Mouse (Mus musculus) thymus, postnatal 4 days (tissue): Measurements from ENCODE around the gene Lpp.

Source experiments
- DNase-seq: peaks from one replicate; pipeline ENCODE4 v3.0.0; 2021

The Lpp gene

DNA sequence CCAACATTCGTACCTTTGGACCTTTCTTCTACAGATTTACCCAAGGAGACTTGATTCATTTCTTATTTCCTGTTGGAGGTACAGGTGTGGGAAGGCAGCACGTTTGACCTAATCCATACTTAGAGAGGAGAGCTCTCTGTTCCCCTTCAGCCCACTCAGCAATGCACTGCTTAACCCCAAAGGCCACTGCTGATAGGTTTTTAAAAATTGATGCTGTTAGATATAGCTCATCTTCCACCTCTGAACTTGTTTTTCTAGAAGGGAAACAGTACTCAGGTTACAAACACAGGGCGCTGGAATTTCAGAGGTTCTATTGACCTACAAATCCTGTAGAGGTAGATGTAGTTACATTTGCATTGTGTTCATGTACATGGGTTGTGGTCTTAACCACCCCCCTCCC lies 80.7 kb downstream of the Lpp start:
- no peak for DNase-seq

DNA sequence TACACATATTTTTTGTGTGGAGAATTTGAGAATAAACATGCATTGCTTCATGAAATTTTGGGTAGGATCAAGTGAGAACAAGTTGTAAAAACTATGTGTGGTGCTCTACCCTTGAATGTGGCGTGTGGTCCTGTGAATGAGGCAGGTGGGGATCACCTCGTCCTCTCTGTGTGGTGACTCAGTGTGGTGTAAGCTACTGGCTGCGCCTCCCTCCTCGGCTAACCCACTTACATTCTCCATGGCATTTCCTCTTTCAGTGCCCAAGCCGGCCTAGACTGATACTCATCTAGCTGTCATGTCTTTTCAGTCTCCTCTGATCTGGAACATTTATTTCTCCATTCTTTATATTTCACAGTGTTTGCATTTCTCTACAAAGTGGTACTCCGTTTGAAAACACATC lies 81.5 kb downstream of the Lpp start:
- peak; percentile 58 for DNase-seq

DNA sequence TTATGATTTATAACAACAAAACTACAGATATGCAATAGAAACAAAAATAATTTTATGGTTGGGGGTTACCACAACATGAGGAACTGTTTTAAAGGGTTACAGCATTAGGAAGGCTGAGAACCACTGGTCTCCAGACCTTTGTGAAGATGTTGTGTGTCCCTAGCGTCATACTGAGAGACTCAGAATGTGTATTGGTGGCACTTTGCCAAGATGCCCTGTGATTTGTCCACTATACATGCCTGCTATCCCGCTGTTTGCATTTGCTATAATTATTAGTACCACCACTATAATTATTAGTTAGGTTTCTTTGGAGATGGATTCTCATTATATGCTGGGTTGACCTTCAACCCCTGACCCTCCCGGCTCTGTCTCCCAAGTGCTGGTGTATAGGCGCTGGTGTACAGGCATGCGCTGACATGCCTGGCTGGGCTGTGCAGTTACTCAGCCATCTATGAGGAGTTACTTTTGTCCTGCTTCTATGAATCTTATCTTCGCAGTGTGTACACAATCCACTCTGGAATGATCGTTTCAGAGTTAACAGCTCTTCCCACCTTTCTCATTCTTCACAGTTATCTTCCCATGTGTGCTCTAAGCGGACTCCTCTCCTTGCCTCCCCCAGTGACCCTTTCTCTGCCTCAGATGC lies 82.1 kb downstream of the Lpp start:
- no peak for DNase-seq

DNA sequence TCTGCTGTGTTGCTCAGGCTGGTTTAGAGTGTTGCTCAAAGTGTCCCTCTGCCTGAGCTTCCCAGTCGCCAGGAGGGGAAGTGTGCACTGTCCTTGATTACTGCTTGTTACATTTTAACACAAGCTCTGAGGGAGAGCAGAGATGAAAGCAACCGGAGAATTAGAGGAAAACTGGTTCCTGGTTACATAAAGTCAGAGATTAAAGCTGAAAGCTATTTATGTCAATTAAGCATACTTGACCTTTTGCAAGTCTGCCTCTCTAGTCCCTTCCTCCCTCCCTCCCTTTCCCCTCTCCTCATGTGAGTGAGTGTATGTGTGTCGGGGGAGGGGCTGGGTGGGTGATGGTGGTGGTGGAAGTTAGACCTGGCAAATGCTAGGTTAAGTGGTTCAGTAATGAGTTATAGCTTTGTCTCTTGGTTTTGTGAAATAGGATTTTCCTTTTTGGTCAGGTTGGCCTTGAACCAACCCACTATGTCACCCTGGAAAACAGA lies 83.6 kb downstream of the Lpp start:
- no peak for DNase-seq

DNA sequence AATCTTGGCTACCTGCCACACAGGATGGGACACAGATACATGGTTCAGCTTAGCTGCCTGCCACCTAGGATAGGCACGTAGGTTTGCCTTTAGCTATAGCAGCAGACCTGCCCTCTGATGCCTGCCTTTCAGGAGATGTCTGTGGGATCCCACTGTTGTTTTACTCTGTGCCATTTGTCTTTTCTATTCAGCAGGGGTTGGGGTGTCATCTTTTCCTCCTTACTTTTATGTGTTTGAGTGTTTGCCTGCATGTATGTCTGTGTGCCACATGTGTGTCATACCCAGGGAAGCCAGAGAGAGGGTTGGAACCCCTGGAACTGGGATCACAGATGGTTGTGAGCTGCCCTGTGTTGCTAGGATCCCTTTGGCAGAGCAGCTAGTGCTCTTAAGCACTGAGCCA lies 84.7 kb downstream of the Lpp start:
- no peak for DNase-seq

DNA sequence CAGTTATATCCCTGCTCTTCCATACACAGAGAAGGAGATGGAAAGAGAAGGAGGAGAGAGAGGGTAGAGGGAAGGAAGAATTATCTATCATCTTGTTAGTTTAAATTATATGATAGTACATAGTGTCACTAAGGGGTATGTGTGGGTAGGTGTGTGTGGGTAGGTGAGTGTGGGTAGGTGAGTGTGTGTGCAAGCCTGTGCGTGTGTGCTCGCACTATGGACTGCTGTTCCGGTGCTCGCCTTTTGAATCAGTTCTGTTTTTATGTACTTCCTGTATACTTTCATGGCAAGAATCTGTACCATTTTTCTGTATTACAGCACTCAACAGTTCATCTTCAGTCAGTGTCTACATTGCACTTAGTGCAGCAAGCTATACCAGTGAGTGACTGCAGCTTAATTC lies 85.5 kb downstream of the Lpp start:
- no peak for DNase-seq

DNA sequence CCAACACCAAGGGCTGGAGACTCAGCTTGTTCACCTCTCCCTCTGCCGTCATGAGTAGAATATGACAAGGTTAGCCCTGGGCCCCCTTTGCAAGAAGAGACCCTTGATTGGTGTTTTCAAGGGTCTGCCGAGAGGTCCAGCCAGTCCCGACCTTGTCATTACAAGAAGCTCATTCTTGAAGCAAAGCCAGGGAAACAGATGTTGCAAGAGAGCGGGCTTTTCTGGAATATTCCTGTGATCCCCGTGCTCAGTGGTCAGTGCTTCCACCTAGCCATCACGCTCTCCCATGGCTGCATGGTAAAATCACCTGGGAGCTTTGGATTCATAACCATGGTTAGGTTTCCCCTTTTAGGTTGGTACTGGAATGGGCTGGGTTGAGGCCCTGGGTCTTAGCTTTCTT lies 89.3 kb downstream of the Lpp start:
- no peak for DNase-seq

DNA sequence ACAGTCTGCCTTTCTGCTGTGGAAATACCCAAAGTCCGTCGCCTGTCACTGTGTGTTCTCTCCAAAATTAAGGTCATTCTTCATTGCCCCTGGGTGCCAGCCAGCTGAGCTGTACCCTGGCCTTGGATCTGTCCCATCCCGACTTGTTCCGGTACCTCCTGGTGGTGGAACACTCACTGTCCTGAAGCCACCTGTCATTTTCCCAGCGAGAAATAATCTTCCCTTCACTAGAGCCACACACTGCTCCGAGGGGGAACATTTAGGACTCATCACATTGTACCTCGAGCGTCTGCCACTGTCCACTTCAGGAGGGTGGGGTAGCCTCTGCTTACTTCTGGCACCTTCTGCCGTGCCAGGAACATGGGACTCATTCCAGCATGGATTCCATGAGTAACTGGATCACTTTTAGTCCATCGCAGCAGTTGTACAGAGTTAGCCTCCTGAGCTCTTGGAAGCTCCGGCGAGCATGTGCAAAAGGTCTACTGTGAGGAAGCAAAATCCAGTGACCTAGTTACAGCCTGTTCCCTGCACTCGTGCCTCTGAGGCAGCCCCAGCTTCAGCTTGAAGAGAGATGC lies 90.3 kb downstream of the Lpp start:
- DNase-seq, result peak; percentile 52

DNA sequence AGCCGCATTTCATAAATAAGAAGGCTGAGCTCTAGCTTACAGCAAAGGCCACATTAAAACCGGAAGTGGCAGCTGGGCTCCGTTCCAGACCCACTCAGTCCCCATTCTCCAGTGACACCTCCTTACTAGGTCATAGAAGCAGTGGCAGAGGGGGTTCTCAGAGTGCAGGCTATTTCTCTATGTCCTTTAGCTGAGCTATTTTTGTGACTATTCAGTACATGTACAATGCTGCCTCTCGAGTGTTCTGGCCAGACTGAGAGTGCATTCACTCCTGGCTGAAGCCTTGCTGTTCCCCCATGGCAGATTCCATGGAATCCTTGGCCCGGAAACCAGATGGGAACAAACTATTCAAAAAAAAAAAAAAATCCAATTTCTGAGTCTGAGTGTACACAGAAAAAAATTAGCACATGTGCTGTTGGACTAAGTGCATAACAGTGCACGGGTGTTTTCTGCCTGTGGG lies 94.5 kb downstream of the Lpp start:
- DNase-seq, result no peak

DNA sequence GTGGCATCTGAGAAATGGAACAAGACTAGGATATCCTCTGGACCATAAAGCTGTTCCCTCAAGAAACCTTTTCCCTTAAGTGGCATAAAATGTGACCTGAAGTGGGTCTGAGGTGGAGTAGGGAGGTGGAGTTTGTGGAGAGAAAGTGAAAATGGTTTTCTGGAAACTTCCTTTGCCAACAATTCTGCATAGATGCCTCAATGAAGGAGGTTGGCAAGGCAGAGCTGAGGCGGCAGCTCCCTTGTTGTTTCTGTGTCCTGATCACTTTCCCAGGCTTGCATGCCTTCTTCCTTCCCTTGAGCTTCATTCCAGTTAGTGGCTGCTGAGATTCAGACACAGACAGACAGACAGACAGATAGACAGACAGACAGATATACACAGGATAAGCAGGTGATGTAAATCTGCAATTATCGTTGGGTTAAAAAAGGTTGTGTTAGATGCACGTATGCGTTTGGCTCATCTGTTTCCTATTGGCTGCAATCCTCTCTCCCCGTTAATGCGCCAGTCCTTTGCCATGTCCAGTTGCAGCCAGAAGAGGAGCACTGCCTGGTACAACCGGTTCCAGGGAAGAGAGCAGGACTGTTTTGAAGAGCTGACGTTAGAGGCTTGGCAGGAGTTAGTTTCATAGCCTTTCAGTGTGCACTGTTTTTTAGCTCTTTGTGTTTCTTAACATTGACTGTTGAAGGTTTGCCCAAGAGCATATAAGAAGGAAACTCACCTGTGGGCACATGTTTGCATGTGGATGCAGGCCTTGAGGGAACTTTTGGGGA lies 96.4 kb downstream of the Lpp start:
- DNase-seq, result no peak

DNA sequence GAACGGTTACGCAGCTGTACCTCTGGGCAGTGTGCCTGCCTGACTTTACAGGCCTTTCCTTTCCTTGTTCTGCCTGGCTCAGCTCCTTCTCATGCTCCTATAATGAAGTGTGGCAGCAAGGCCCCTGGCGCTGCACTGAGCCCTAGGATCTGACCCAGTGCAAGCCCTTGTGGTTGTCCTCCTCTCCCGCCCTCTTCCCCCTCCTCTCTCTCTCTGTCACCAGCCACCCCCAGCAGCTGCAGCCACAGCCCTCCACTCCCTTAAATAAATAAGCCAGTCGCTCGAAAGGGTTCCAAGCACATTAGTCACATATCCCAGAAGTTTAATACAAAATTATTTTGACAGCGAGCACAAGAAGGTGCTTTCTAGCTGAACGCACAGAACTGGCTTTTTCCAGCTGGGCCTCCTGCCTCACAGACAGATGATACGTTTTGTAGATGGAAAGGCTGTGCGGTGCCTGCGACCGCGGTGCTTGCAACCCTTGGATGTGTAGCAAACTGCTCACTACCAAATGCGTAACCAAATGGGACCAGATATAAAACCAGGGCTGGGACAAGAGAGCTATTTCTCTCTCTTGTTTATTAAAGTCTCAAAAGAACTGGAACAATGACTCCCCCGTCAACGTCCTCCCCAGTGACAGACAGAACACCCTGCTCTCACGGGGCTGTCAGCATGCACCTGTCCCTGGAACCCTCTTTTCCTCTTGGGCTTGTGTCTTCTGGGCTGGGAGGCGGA lies 97.6 kb downstream of the Lpp start:
- peak; percentile 34 for DNase-seq

DNA sequence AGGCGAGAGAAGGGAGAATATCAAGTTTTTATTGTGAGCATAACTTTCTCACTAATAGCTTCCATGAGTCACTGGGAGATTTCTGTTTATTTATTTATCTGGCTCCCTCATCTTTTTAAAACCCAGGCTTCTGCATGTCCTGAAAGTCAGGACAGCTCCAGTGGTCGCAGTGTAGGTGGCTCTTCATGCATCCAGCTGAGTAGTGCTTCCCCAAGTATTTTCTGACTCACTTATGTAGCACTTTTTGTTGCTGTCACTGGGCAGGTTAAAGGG lies 98.1 kb downstream of the Lpp start:
- DNase-seq, result no peak

DNA sequence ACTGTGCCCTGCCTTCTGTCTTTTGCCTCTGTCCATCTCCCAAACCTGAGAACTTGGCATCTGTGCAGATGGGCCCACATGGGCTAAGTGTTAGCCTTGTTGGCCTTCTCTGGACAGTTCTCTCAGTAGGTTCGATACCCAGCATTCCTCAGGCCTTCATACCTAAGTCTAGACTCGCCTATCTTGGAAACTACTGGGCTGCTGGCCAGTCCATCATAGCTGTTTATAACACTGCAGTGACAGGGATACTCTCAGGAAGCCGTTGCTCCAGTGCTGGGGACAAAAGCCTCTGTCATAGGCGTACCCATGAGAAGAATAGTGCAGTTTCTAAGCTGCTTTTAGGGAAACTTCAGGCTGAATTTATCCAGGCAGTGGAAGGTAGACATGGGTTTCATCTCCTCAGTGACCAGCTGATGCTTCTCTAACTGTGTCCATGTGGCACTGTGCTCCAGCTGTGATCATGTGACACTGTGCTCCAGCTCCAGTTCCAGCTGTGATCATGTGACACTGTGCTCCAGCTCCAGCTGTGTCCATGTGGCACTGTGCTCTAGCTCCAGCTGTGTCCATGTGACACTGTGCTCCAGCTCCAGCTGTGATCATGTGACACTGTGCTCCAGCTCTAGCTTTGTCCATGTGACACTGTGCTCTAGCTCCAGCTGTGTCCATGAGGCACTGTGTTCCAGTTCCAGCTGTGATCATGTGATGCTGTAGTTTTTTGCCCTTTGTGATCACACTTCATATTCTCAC lies 99.1 kb downstream of the Lpp start:
- DNase-seq, result no peak

DNA sequence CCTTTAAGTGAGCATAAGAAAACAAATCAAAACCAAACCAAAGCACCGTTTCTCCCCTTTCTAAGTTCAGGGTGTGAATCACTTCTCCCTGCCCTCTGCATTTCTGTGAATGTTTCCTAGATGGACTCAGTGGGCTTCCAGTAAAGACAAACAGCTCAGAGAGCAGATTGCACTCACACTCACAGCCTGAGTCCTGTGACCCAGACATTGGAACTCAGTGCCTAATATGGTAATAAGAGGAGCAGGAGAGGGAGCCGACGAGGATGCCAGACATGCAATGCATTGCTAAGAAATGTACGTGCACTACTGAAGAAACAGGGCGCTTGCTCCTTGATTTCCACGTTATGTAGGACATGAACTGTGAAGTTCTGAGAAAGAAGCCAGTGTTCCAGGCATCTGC lies 101.2 kb downstream of the Lpp start:
- DNase-seq, result no peak

DNA sequence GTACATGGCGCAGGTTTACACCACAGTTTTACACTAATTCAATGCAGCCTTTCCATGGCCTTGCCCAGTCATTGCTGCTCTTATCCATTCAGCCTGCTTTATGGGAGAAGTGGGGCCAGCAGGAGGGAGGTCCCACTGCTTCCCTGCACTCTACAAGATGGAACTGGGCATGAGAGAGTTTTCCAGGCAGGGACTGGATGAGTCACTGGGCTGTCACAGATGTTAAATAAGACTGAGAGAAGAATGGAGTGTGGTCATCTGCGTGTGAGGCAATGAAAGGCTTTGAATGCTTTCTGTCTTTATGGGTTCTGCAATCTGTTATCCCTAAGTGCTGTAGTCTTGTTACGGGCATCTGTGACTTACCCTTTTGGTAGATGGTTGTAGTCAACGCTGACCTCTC lies 102.2 kb downstream of the Lpp start:
- DNase-seq, result no peak

DNA sequence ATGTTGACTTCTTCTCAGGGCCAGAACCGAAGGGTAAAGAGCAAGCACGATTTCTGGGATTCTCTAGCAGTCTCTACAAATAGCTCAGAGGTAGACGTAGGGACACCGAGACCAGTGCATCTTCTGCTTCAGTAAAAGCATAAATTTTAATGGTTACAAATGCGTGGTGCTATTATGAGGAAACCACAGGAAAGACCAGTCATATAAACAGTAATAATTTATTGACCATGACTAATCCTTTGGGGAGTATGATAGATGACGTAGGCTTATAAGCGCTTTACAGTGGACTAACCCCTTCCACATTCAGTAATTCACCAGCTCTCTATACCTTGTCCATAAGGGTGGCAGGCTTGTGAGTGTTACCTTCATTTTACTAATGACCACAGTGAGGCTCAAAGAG lies 103.3 kb downstream of the Lpp start:
- DNase-seq, result no peak

DNA sequence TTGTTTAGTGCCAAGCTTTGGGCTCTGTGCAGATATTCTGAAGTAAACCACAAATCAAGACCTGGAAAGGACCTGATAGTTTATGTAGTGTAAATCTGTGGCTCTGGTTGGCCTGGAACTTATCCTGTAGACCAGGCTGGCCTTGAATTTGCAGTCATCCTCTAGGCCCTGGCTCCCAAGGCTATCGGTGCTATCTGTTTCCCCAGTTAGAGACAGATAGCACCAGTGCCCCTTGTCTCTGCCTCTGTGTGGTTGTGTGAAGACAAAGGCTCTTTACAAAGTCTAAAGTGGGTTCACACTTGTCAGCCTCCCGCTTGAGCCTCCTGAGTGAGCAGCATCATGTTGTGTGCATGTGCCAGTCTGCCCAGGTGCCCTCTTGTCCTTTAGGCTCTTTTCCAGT lies 104.1 kb downstream of the Lpp start:
- no peak for DNase-seq

DNA sequence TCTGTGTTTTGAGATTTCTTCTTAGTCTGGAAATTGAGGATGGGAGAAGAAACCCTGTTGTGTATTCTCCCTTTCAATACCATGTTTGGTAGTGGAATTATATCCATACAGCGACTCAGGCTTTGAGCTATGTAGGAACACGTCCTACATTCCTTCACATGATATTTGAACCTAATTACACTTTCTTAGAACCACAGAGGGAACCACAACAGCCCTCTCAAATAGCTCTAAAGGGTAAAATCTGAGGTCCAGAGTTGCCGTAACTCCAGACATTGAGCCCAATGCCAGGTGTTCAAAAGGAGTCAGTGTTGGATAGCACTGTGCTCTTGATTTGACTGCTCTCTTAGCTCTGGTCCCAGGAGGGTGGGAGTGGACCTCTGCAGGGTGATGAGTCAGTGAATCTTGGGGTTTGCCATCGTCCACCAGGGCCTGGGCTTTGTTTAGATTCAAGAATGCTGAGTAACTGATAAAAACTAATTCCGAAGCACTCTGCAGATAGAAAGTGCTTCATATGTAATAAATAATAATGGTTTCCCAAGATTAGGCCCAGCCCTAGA lies 104.9 kb downstream of the Lpp start:
- no peak for DNase-seq

DNA sequence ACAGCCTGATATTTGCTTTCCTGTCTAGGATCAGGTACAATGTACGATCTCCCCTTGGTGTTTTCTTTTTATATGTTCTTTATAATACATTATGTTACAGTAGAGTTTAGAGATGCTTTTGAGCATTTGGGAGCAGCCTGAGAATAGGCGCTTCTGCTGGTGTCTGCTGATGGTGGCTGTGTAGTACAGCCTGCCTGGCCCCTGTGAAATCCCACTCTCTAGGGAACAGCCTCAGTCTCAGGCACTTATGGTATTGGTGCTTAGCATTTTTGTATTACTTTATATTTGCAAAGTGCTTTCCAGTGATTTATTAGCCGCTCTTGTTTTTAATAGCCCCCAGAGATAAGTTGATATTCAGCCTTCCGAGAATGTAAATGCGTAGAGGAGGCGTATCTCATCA lies 107.9 kb downstream of the Lpp start:
- no peak for DNase-seq

DNA sequence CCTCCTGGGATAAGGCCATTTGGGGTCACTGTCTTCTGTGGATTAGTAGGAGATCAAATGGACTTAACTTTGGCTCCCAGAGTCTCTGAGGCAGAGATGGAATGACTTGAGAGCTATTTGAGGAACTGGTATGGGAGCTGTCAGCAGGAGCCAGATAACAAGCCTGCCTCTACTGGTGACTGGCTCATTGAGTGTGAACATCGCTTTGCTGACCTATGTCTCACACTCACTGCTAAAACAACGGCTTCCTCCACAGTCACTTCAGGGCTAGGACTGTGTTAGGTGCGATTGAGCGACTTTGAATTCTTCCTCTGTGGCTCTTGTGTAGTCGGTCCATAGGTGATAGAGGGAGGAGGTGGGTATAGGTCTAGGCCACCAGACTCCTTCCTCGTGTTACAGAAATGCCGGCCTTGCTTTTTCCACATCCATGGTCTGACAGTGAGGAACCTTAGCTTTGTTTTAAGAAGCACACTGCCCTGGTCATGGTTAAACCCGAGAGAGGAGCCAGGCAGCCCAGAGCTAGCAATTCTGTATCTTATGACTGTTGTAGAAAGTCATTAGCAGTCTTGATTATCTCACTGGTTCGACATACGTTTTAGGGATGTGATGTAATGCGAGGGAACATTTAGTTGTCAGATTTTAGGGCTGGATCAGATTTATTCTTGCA lies 108.5 kb downstream of the Lpp start:
- DNase-seq, result no peak

DNA sequence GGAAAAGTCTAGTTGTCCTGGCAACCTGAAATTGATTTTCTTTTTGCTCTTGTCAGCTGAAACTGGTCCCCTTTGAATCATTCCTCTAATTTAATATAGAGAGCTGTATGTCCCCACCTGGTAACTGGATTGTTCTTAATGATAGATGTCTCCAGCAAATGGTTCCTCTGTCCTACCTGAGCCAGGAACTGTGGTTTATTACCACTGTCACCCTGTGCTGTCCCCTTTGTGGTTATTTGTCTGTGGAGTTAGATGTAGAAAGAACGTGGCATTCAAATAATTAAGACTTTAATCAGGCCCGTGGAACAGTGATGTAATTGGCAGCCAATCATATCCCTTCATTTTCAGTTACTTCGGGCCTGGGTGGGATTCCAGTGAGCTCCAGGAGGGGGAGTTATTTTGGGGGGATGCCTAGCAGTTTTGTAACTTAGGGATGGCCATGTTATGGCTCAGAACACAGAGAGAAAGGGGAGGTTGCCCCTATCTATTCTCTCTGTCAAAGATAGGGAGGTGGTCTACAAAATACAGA lies 109.1 kb downstream of the Lpp start:
- peak; percentile 54 for DNase-seq
